Mouse (Mus musculus): ENCODE data around the gene Plcl2. TPM values are rescaled to one million over a fixed set of nuclear protein-coding genes. Genes with fewer than 3 reads are reported as not detected.

Plcl2 gene
- polyA plus RNA-seq, 1 experiment, result 11.5 TPM

- DNase-seq (ENCODE audit: low read depth in 1 of 2, low spot score in 2 of 2), result no peak
- Histone ChIP-seq H3K27ac (ENCODE audit: insufficient read depth, low read length) (no peak overlapping the region), H3K4me1 (ENCODE audit: control insufficient read depth, insufficient read depth, insufficient read length) (peaks cover 2% of the 10 kb centered on the region; the same call in 1 of the 2 replicates), H3K36me3 (ENCODE audit: control insufficient read depth, insufficient read depth, low read length) (no peaks in the 10 kb centered on the region), H3K27me3 (ENCODE audit: control insufficient read depth, insufficient read depth, low read length) (no peaks in the 10 kb centered on the region), H3K4me3 (ENCODE audit: extremely low read depth, insufficient read depth, insufficient read length) (no peak overlapping the region)
- TF ChIP-seq CTCF (IDR thresholded peaks at IDR 0.05; ENCODE audit: extremely low read depth, insufficient read depth, insufficient read length, insufficient replicate concordance) (no peak), POLR2A (IDR thresholded peaks at IDR 0.05; ENCODE audit: low read depth, low read length) (no peak)
- WGBS, result 77% methylated on average over 3 of the region's 3 CpGs
Measured at GRCm38 (mm10) chr17:50488406-50488805, 20.8 kb upstream of the Plcl2 start.

DNA sequence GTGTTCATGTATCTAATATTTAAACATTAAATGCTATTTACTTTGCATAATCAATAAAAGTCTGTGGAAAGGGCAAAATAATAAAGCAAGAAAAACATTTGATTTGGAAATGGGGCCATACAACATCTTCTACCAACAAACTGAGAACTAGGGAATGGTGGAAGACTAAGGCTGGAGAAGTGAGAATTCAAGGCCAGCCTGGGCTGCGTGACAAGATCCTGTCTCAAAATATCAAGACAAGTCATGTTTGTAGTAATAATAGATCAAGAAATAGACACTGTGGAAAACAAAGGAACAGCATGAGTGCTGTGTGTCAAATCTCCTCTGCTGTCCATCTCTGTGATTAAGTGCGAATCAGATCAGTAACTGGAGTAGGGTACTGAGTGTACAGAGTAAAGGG is 20.3 kb upstream of the Plcl2 start:
- WGBS, result 94% methylated on average over 2 of the region's 2 CpGs
- H3K27ac ChIP-seq (ENCODE audit: insufficient read depth, low read length), result no peak overlapping the region
- H3K4me1 ChIP-seq (ENCODE audit: control insufficient read depth, insufficient read depth, insufficient read length), result peaks cover 2% of the 10 kb centered on the region; the same call in 1 of the 2 replicates
- H3K36me3 ChIP-seq (ENCODE audit: control insufficient read depth, insufficient read depth, low read length), result no peaks in the 10 kb centered on the region
- H3K4me3 ChIP-seq (ENCODE audit: extremely low read depth, insufficient read depth, insufficient read length), result no peak overlapping the region
- DNase-seq (ENCODE audit: low read depth in 1 of 2, low spot score in 2 of 2), result no peak
- TF ChIP-seq CTCF (IDR thresholded peaks at IDR 0.05; ENCODE audit: extremely low read depth, insufficient read depth, insufficient read length, insufficient replicate concordance), result no peak
- TF ChIP-seq POLR2A (IDR thresholded peaks at IDR 0.05; ENCODE audit: low read depth, low read length), result no peak
- no peaks in the 10 kb centered on the region for H3K27me3 ChIP-seq (ENCODE audit: control insufficient read depth, insufficient read depth, low read length)

DNA sequence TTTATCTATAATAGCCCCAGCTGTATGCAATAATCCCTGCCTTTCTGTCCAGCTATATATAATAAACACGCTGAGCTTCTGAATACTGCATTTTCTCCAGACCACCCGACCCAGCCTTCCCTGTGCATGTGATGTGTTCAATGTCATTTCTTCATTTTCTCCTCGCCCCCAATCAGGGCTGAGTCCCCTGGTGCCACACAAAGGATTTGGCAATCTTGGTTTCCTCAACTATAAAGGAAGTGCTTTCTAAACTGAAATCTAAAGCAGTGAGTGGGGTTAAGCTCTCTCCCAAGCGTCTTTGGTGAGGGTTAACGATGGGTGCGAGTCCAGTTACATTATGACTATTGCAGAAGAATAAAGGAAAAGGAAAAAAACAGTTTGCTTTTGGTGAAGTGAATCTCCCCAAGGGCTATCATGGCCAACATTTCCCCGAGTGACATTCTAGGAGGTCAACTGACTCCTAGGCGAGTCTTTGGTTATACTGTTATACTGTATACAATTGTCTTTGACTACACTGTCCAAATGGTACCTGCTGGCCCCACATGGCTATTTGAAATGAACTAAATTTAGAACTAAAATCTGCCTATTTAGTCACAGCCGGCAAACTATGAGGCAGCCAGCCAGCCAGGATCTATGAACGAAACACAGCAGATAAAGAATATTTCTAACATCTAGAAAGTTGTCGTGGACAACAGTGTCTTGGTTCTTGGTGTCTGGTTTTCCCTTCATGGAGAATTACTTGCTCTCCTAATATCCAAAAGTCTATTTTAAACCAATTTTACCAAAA is 18.4 kb upstream of the Plcl2 start:
- WGBS, result 82% methylated on average over 11 of the region's 11 CpGs

GRCm38 (mm10) chr17:50491496-50491895 is 17.7 kb upstream of the Plcl2 start:
- DNase-seq (ENCODE audit: low read depth in 1 of 2, low spot score in 2 of 2), result no peak
- Histone ChIP-seq H3K4me3 (ENCODE audit: extremely low read depth, insufficient read depth, insufficient read length) (no peak overlapping the region), H3K36me3 (ENCODE audit: control insufficient read depth, insufficient read depth, low read length) (no peaks in the 10 kb centered on the region), H3K4me1 (ENCODE audit: control insufficient read depth, insufficient read depth, insufficient read length) (no peaks in the 10 kb centered on the region), H3K27ac (ENCODE audit: insufficient read depth, low read length) (no peak overlapping the region), H3K27me3 (ENCODE audit: control insufficient read depth, insufficient read depth, low read length) (no peaks in the 10 kb centered on the region)
- 67% methylated on average over 3 of the region's 3 CpGs for WGBS
- no peak for TF ChIP-seq CTCF (IDR thresholded peaks at IDR 0.05; ENCODE audit: extremely low read depth, insufficient read depth, insufficient read length, insufficient replicate concordance)
- TF ChIP-seq POLR2A (IDR thresholded peaks at IDR 0.05; ENCODE audit: low read depth, low read length), result no peak

More for the DNA sequence above, 18.4 kb upstream of the Plcl2 start:
- Histone ChIP-seq H3K27me3 (ENCODE audit: control insufficient read depth, insufficient read depth, low read length) (no peaks in the 10 kb centered on the region), H3K27ac (ENCODE audit: insufficient read depth, low read length) (no peak overlapping the region), H3K4me1 (ENCODE audit: control insufficient read depth, insufficient read depth, insufficient read length) (no peaks in the 10 kb centered on the region), H3K4me3 (ENCODE audit: extremely low read depth, insufficient read depth, insufficient read length) (no peak overlapping the region), H3K36me3 (ENCODE audit: control insufficient read depth, insufficient read depth, low read length) (no peaks in the 10 kb centered on the region)
- no peak for DNase-seq (ENCODE audit: low read depth in 1 of 2, low spot score in 2 of 2)
- no peak for TF ChIP-seq POLR2A (IDR thresholded peaks at IDR 0.05; ENCODE audit: low read depth, low read length)
- no peak for TF ChIP-seq CTCF (IDR thresholded peaks at IDR 0.05; ENCODE audit: extremely low read depth, insufficient read depth, insufficient read length, insufficient replicate concordance)

- 80% methylated on average over 10 of the region's 10 CpGs for WGBS
- Histone ChIP-seq H3K4me1 (ENCODE audit: control insufficient read depth, insufficient read depth, insufficient read length) (peaks cover 6% of the 10 kb centered on the region), H3K36me3 (ENCODE audit: control insufficient read depth, insufficient read depth, low read length) (no peaks in the 10 kb centered on the region), H3K27me3 (ENCODE audit: control insufficient read depth, insufficient read depth, low read length) (no peaks in the 10 kb centered on the region), H3K27ac (ENCODE audit: insufficient read depth, low read length) (no peak overlapping the region), H3K4me3 (ENCODE audit: extremely low read depth, insufficient read depth, insufficient read length) (no peak overlapping the region)
- TF ChIP-seq CTCF (IDR thresholded peaks at IDR 0.05; ENCODE audit: extremely low read depth, insufficient read depth, insufficient read length, insufficient replicate concordance), result no peak
- no peak for TF ChIP-seq POLR2A (IDR thresholded peaks at IDR 0.05; ENCODE audit: low read depth, low read length)
- no peak for DNase-seq (ENCODE audit: low read depth in 1 of 2, low spot score in 2 of 2)
Measured at GRCm38 (mm10) chr17:50495216-50495889, 13.8 kb upstream of the Plcl2 start.

DNA sequence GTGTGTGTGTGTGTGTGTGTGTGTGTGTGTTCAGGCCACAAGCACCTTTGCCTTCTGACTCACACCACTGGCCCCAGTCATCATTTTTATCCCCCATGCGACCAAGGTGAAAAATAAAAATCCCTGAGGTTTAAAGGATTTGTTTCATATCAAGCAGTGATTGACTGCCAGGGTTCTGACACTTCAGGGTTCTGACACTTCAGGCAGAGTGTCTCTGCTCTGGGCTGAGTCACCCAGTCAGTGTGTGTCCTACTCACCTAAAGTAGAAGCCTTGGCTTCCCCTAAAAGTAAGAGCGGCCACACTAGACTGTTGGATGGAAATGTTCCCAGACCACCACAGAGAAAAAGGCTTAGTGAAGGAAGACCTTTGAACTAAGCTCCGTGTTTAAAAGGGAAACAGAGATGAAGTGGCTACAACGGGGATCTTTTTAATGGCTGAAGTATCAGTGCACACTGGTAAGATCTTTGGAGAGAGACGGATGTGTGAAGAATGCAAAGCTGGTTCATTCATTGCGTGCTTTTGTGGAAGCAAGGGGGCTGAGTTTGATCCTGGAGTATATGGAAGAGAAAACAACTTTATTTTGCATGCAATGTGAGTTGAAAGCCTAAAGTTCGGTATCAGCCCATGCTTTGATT is 11.0 kb upstream of the Plcl2 start:
- H3K4me1 ChIP-seq (ENCODE audit: control insufficient read depth, insufficient read depth, insufficient read length), result peaks cover 6% of the 10 kb centered on the region
- TF ChIP-seq POLR2A (IDR thresholded peaks at IDR 0.05; ENCODE audit: low read depth, low read length) (no peak), CTCF (IDR thresholded peaks at IDR 0.05; ENCODE audit: extremely low read depth, insufficient read depth, insufficient read length, insufficient replicate concordance) (no peak)
- H3K27ac ChIP-seq (ENCODE audit: insufficient read depth, low read length), result no peak overlapping the region
- H3K4me3 ChIP-seq (ENCODE audit: extremely low read depth, insufficient read depth, insufficient read length), result no peak overlapping the region
- WGBS, result 90% methylated on average over 7 of the region's 7 CpGs
- H3K36me3 ChIP-seq (ENCODE audit: control insufficient read depth, insufficient read depth, low read length), result no peaks in the 10 kb centered on the region
- no peaks in the 10 kb centered on the region for H3K27me3 ChIP-seq (ENCODE audit: control insufficient read depth, insufficient read depth, low read length)
- no peak for DNase-seq (ENCODE audit: low read depth in 1 of 2, low spot score in 2 of 2)

Data from spleen, adult 2 months (tissue).